Mouse (Mus musculus) heart, adult 2 months (tissue): ENCODE measurements around the gene Hoxd12.

Experiments used
- CTCF ChIP-seq: fragments of 200-600 bp; IDR thresholded peaks from 2 replicates; pipeline ENCODE4 v1.8.1; 2022; ENCODE audit warnings: antibody characterized with exemption, mild to moderate bottlenecking, moderate library complexity
- EP300 ChIP-seq: fragments of 200-500 bp; IDR thresholded peaks from 2 replicates; pipeline ENCODE4 v1.6.1; 2011; ENCODE audit warnings: low read depth, low read length, control low read depth; ENCODE audit not compliant: insufficient read depth
- POLR2A ChIP-seq: fragments of 200-500 bp; IDR thresholded peaks from 2 replicates; pipeline ENCODE4 v1.6.1; 2011; ENCODE audit warnings: mild to moderate bottlenecking, low read depth, low read length, control low read depth; ENCODE audit not compliant: insufficient read depth

DNA sequence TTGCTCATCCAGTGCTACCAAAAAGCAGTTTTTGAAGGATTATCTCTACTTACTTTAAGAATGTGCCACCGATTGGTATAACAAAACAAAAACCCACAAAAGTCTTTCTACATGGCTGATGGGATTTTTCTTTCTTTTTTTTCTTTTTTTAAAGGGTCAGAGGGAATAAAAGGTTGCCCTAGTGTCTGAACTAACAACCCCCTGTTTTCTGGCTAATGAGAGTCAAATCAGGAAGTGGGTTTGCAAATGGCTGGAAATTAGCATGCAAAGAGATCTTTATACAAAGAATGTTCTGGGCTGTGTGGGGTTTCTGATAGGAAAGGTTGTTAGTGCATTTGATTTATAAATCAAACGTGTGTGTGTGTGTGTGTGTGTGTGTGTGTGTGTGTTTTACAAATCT is 45.6 kb downstream of the Hoxd12 start:
- TF ChIP-seq POLR2A (no peak), CTCF (no peak), EP300 (no peak)
